Mouse (Mus musculus): ENCODE measurements around the gene Uba52. TPM values are rescaled to one million over a fixed set of nuclear protein-coding genes. Genes with fewer than 3 reads are reported as not detected.

Gene Uba52
- total and polyA plus RNA-seq, 3 experiments = 1,322 to 4,646 (median 3,572) TPM

DNA sequence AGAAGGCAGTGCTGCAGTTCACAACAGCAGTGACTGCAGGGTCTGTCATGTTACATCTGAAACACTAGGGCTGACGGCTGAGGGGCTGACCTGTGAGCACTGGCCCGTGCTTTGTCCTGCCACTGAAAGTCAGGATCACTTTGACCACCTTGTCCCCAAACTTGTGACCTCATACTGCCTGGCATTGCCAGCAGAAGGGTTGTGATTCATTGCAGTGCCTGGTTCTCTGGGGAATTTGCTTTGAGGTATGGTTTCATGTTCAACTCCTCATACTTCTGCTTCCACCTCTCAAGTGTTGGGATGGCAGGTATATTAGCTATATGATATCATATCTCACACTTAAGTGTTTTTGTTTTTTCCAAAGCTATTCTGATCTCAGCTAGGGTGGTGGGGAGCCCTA is 25.1 kb upstream of the Uba52 start:
- Histone ChIP-seq H3K9me3 (replicated peaks) (no peaks in the 10 kb centered on the region), H3K27me3 (ENCODE audit: insufficient read depth, low read length) (no peaks in the 10 kb centered on the region), H3K4me3 (ENCODE audit: low read depth, low read length) (no peak overlapping the region), H3K36me3 (replicated peaks) (peaks cover 73% of the 10 kb centered on the region), H3K4me1 (ENCODE audit: insufficient read depth, low read depth, low read length) (peaks cover 61% of the 10 kb centered on the region)
- no peak for TF ChIP-seq GATA2 (IDR thresholded peaks at IDR 0.05; ENCODE audit: borderline replicate concordance, low read depth, low read length)
- TF ChIP-seq POLR2AphosphoS5 (IDR thresholded peaks at IDR 0.05; ENCODE audit: insufficient replicate concordance, low read depth, low read length) = no peak
- no peak for TF ChIP-seq CTCF (IDR thresholded peaks at IDR 0.05; ENCODE audit: low read depth, low read length)
- TF ChIP-seq TAL1 (conservative IDR thresholded peaks at IDR 0.05; ENCODE audit: low read depth, low read length) = no peak
- TF ChIP-seq GATA1 (IDR thresholded peaks at IDR 0.05; ENCODE audit: borderline replicate concordance, low read length) = no peak
- DNase-seq (ENCODE audit: low spot score) (no peak), ATAC-seq (ENCODE audit: extremely low read depth, insufficient number of reproducible peaks, low FRiP score, poor library complexity, severe bottlenecking) (no peak)

DNA sequence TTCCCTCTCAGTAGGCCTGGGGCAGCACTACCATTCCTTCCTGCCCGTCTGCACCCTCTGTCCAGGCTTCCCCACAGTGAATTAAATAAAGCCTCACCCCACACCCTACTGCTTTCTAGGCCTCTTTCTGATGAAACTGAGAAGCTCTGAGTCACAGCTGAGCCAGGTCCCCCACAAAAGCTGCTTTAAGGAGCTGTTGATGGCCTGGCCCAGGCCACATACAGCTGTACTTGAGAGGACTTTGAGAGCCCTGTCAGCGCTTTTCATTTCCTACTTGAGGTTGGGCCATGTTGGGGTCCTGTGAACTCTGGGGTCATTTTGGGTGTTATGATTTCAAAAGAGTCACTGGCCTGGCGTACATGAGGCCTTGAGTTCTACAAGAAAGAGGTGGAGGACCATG is 24.6 kb upstream of the Uba52 start:
- DNase-seq (ENCODE audit: low spot score) = no peak
- Histone ChIP-seq H3K9me3 (replicated peaks) (no peaks in the 10 kb centered on the region), H3K27me3 (ENCODE audit: insufficient read depth, low read length) (no peaks in the 10 kb centered on the region), H3K36me3 (replicated peaks) (peaks cover 77% of the 10 kb centered on the region), H3K4me1 (ENCODE audit: insufficient read depth, low read depth, low read length) (peaks cover 60% of the 10 kb centered on the region), H3K4me3 (ENCODE audit: low read depth, low read length) (no peak overlapping the region)
- ATAC-seq (ENCODE audit: extremely low read depth, insufficient number of reproducible peaks, low FRiP score, poor library complexity, severe bottlenecking) = no peak
- no peak for TF ChIP-seq TAL1 (conservative IDR thresholded peaks at IDR 0.05; ENCODE audit: low read depth, low read length)
- TF ChIP-seq POLR2AphosphoS5 (IDR thresholded peaks at IDR 0.05; ENCODE audit: insufficient replicate concordance, low read depth, low read length) = no peak
- TF ChIP-seq GATA1 (IDR thresholded peaks at IDR 0.05; ENCODE audit: borderline replicate concordance, low read length) = no peak
- no peak for TF ChIP-seq GATA2 (IDR thresholded peaks at IDR 0.05; ENCODE audit: borderline replicate concordance, low read depth, low read length)
- no peak for TF ChIP-seq CTCF (IDR thresholded peaks at IDR 0.05; ENCODE audit: low read depth, low read length)

DNA sequence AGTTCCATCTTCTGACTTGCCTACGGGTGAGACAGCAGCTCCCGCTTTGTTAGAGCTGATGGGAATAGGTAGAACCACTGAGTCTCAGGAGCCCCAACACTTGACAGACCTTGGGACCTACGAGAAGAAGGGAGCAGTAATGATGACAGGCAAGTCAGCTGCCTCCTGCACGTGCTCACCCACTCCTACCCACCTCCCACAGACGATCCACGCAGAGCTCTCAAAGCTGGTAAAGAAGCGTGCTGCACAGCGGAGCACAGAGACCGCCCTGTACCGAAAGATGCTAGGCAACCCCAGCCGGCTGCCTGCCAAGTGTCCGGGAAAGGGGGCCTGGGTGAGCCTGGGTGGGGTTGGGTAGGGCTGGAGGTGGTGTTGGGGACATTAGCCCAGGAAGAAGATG is 23.7 kb upstream of the Uba52 start:
- TF ChIP-seq CTCF (IDR thresholded peaks at IDR 0.05; ENCODE audit: low read depth, low read length) = no peak
- TF ChIP-seq GATA2 (IDR thresholded peaks at IDR 0.05; ENCODE audit: borderline replicate concordance, low read depth, low read length) = no peak
- no peak for TF ChIP-seq TAL1 (conservative IDR thresholded peaks at IDR 0.05; ENCODE audit: low read depth, low read length)
- no peak for TF ChIP-seq POLR2AphosphoS5 (IDR thresholded peaks at IDR 0.05; ENCODE audit: insufficient replicate concordance, low read depth, low read length)
- TF ChIP-seq GATA1 (IDR thresholded peaks at IDR 0.05; ENCODE audit: borderline replicate concordance, low read length) = no peak
- Histone ChIP-seq H3K9me3 (replicated peaks) (no peaks in the 10 kb centered on the region), H3K4me3 (ENCODE audit: low read depth, low read length) (no peak overlapping the region), H3K4me1 (ENCODE audit: insufficient read depth, low read depth, low read length) (peaks cover 65% of the 10 kb centered on the region), H3K36me3 (replicated peaks) (peaks cover 86% of the 10 kb centered on the region), H3K27me3 (ENCODE audit: insufficient read depth, low read length) (no peaks in the 10 kb centered on the region)
- DNase-seq (ENCODE audit: low spot score) (no peak), ATAC-seq (ENCODE audit: extremely low read depth, insufficient number of reproducible peaks, low FRiP score, poor library complexity, severe bottlenecking) (no peak)

DNA sequence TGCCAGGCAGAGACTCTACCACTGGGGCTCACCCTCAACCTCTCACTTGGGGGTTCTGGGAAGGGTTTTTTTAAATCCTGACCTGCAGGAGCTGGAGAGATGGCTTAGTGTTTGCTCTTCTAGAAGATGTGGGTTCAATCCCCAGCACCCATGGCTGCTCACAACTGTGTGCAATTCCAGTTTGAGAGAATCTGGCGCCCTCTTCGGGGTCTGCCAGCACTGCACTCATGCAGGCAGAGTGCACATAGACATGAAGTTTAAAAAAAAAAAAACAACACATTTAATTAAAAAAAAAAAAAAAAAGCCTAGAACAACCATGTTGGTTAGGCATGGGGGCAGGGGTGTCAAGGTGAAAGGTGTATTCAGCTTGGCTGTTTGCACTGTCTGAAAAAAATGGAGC is 19.7 kb upstream of the Uba52 start:
- Histone ChIP-seq H3K27me3 (ENCODE audit: insufficient read depth, low read length) (no peaks in the 10 kb centered on the region), H3K4me3 (ENCODE audit: low read depth, low read length) (no peak overlapping the region), H3K9me3 (replicated peaks) (no peaks in the 10 kb centered on the region), H3K36me3 (replicated peaks) (peaks cover 63% of the 10 kb centered on the region), H3K4me1 (ENCODE audit: insufficient read depth, low read depth, low read length) (peaks cover 70% of the 10 kb centered on the region)
- no peak for TF ChIP-seq POLR2AphosphoS5 (IDR thresholded peaks at IDR 0.05; ENCODE audit: insufficient replicate concordance, low read depth, low read length)
- TF ChIP-seq TAL1 (conservative IDR thresholded peaks at IDR 0.05; ENCODE audit: low read depth, low read length) = no peak
- TF ChIP-seq CTCF (IDR thresholded peaks at IDR 0.05; ENCODE audit: low read depth, low read length) = no peak
- no peak for TF ChIP-seq GATA2 (IDR thresholded peaks at IDR 0.05; ENCODE audit: borderline replicate concordance, low read depth, low read length)
- TF ChIP-seq GATA1 (IDR thresholded peaks at IDR 0.05; ENCODE audit: borderline replicate concordance, low read length) = no peak
- ATAC-seq (ENCODE audit: extremely low read depth, insufficient number of reproducible peaks, low FRiP score, poor library complexity, severe bottlenecking) (no peak), DNase-seq (ENCODE audit: low spot score) (no peak)

DNA sequence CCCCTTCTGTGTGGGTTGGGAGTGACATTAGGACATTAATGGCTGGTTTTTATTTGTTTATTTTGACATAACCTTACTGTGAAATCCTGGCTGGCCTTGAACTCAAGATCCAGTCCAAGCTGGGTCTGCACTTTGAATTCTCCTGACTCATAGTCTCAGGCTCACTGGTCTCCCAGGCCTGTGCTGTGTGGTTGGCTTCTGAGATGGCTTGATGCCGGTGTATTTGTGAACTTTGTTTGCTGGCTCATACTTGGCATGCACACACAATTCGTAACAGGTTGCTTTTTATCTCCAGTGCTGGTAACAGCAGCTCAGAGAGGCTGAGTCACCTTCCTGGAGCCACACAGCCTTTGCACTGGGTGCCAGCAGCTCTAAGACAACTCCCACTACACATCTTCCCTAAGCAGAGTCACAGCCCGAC is 19.1 kb upstream of the Uba52 start:
- H3K36me3 ChIP-seq (replicated peaks) = peaks cover 61% of the 10 kb centered on the region
- TF ChIP-seq CTCF (IDR thresholded peaks at IDR 0.05; ENCODE audit: low read depth, low read length) (no peak), TAL1 (conservative IDR thresholded peaks at IDR 0.05; ENCODE audit: low read depth, low read length) (no peak), GATA1 (IDR thresholded peaks at IDR 0.05; ENCODE audit: borderline replicate concordance, low read length) (no peak), POLR2AphosphoS5 (IDR thresholded peaks at IDR 0.05; ENCODE audit: insufficient replicate concordance, low read depth, low read length) (no peak), GATA2 (IDR thresholded peaks at IDR 0.05; ENCODE audit: borderline replicate concordance, low read depth, low read length) (no peak)
- DNase-seq (ENCODE audit: low spot score) = no peak
- ATAC-seq (ENCODE audit: extremely low read depth, insufficient number of reproducible peaks, low FRiP score, poor library complexity, severe bottlenecking) = no peak
- H3K27me3 ChIP-seq (ENCODE audit: insufficient read depth, low read length) = no peaks in the 10 kb centered on the region
- H3K4me3 ChIP-seq (ENCODE audit: low read depth, low read length) = peak overlapping the region; percentile 81; the same call in 1 of the 2 replicates
- H3K4me1 ChIP-seq (ENCODE audit: insufficient read depth, low read depth, low read length) = peaks cover 72% of the 10 kb centered on the region
- no peaks in the 10 kb centered on the region for H3K9me3 ChIP-seq (replicated peaks)

DNA sequence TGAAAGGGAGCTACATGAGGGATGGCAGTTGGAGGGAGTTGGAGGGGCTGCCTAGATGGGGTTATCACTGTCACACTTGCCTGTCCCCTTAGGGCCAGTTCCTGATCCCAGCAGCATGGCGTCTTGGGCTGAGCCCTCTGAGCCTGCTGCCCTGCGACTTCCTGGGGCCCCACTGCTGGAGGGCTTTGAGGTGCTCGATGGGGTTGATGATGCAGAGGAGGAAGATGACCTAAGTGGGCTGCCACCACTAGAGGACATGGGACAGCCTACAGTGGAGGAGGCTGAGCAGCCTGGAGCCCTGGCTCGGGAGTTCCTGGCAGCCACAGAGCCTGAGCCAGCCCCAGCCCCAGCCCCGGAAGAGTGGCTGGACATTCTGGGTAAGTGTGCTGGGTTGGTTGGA is 18.7 kb upstream of the Uba52 start:
- Histone ChIP-seq H3K36me3 (replicated peaks) (peaks cover 56% of the 10 kb centered on the region), H3K27me3 (ENCODE audit: insufficient read depth, low read length) (no peaks in the 10 kb centered on the region), H3K9me3 (replicated peaks) (no peaks in the 10 kb centered on the region), H3K4me3 (ENCODE audit: low read depth, low read length) (peak overlapping the region; percentile 81), H3K4me1 (ENCODE audit: insufficient read depth, low read depth, low read length) (peaks cover 72% of the 10 kb centered on the region)
- ATAC-seq (ENCODE audit: extremely low read depth, insufficient number of reproducible peaks, low FRiP score, poor library complexity, severe bottlenecking) (peak; percentile 56), DNase-seq (ENCODE audit: low spot score) (peak; percentile 63)
- no peak for TF ChIP-seq POLR2AphosphoS5 (IDR thresholded peaks at IDR 0.05; ENCODE audit: insufficient replicate concordance, low read depth, low read length)
- no peak for TF ChIP-seq TAL1 (conservative IDR thresholded peaks at IDR 0.05; ENCODE audit: low read depth, low read length)
- TF ChIP-seq CTCF (IDR thresholded peaks at IDR 0.05; ENCODE audit: low read depth, low read length) = no peak
- TF ChIP-seq GATA1 (IDR thresholded peaks at IDR 0.05; ENCODE audit: borderline replicate concordance, low read length) = no peak
- no peak for TF ChIP-seq GATA2 (IDR thresholded peaks at IDR 0.05; ENCODE audit: borderline replicate concordance, low read depth, low read length)
